Mouse (Mus musculus): ENCODE results near the gene Npcd.

The Npcd gene

DNA sequence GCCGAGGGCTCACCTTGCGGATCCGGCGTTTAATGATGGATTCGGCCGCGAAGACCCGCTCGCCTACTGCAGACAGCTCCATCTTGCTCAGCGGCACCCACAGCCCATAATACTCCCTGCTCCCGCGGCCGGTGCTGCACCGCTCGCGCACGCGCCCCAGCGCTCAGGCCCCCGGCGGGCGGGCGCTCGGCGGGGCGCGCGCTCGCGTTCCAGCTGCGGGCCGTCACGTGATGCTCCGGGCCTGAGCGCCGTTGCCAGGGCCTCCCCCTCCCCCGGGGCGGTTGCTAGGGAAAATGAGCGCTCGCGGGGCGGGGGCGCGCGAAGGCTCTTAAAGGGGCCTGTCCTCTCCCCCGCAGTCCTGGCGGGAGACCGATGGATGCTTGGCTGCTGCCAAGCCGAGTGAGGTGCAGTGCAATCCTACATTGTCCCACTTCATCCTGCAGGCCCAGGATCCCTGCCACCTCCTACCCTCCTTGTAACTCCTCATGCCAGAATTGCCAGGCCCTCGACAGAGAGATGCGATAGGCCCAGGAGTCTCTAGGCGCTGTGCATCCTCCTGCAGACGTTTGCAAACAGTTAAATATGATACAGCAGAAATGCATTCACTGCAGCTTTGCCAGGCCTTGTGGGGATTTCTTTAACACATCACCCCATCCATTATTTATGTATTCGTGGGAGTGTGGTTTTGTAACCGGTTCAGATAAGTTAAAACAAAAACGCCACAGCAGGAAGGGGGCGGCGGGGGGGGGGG, at the start of gene Npcd, which contains the start of gene Cbx6:
Gene Npcd (minus strand): TSS at position 108 of the 751 bp plus-strand sequence.
Gene Cbx6 (minus strand): TSS at position 559 of the 751 bp plus-strand sequence.
- in situ Hi-C loops (cut with MboI, MseI) = loop anchor here (5.0 kb wide), 1 partner anchor 48 kb away; no protein-coding TSS in a partner anchor

DNA sequence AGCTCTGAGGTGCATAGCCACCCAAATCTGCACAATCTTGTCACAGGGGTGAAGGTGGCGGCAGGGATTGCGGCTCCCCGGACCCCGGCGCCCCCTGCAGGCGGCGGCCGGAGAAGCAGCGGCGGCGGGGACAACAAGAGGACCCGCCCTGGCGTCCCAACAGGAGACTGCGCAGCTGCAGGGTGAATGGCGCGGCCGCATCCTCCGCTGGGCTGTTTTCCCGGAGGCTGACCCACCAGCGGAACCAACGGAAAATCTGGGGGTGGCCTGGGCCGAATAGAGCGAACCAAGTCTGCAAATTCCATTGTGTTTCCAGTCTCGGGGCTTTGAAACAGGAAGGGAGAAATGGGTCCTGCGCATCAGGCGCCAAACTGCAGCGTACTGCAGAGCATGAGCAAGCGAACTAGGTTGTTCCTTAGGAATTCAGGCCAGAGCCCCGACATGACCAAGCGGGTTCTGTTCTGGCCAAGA, 49.4 kb upstream of the Npcd start:
- in situ Hi-C loops (cut with MboI, MseI) = loop anchor here (5.0 kb wide), 1 partner anchor 51 kb away; the partner anchor contains the start of genes Cbx6 and Npcd

DNA sequence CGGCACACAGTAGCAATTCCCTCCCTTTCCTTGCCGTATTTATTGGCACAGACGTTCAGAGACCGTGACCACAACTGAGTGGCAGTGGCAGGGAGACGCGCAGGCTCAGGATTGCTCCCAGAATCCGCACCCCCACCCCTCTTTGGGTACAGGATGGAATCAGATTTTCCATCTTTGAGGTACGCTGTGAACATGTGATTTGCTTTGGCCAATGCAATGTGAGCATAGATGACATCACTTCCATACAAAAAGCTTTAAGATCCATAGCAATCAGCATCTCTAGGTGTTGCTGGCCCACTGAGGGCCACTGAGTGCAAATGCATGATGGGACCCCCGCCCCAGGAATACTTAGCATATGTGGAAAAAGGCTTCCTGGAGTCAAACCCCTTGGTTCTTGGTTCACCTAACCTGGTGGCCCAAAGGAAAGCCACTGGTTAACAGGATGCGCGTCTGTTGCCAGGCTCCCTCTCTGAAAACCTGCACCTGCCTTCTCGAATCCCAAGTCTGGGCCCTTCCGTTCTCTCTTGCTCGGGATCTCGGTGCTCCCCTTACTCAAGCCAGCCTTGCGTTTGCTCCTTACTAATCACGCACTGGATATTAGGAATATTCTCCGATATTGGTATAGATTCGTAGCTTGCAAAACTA, 48.7 kb upstream of the Npcd start:
- in situ Hi-C loops (cut with MboI, MseI) = loop anchor here (5.0 kb wide), 1 partner anchor 50 kb away; the partner anchor contains the start of genes Cbx6 and Npcd

DNA sequence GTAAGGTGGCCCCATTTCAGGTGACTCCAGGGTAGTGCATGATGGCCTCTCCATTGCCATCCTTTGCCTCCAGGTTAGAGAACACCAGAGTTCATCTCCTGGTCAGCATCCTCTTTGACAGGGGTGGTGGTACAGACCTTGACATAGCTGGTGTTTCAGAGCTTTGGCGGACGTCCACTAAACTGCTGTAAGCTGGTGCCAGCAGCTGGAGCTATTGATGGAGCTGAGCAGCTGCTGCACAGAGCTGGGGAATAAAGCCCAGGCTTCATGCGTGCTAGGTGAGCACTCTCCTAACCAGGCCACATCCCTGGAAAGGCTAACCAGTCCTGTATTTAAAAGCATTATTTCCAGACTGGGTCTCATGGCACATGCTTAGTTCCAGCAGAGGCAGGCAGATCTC, 46.4 kb upstream of the Npcd start:
- in situ Hi-C loops (cut with MboI, MseI) = loop anchor here (5.0 kb wide), 1 partner anchor 48 kb away; the partner anchor contains the start of genes Cbx6 and Npcd

DNA sequence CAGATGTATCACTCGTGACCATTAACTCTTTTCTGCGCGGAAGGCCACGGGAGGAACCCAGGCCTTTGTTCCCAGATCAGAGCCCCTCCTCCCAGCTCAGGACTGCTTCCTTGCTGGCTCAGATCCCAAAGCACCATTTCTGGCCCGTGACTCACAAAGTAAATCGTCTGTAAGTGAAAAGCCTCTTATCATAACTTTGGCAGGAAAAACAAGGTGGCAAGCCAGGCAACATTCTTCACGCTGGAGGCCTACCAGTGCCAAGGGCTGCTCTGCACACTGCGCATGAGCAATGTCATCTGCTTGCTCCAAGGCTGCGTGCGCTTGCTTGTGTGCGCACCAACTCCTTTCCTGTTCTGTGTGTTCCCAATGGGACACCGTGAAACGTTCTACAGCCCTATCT, 45.3 kb upstream of the Npcd start:
- in situ Hi-C loops (cut with MboI, MseI) = no loop called here

DNA sequence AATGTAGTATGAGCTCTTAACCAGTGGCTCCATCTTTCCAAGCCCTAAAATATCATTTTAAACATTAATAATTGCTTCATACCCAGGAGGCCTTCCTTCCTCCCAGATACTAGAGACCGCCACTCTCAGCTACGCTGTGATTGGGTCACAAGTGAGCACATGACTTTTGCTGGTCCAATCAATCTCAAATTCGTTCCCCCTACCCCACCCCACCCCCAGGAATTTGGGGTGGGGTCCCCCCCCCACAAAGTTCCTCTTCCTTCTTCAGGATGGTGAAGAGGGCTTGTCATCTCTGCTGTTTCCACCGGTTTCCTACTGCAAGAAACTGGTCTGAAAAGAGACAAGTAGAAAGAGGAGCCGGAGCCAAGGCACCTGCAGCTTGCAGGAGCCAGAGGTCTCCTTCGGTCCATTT, 44.7 kb upstream of the Npcd start:
- in situ Hi-C loops (cut with MboI, MseI) = no loop called here

DNA sequence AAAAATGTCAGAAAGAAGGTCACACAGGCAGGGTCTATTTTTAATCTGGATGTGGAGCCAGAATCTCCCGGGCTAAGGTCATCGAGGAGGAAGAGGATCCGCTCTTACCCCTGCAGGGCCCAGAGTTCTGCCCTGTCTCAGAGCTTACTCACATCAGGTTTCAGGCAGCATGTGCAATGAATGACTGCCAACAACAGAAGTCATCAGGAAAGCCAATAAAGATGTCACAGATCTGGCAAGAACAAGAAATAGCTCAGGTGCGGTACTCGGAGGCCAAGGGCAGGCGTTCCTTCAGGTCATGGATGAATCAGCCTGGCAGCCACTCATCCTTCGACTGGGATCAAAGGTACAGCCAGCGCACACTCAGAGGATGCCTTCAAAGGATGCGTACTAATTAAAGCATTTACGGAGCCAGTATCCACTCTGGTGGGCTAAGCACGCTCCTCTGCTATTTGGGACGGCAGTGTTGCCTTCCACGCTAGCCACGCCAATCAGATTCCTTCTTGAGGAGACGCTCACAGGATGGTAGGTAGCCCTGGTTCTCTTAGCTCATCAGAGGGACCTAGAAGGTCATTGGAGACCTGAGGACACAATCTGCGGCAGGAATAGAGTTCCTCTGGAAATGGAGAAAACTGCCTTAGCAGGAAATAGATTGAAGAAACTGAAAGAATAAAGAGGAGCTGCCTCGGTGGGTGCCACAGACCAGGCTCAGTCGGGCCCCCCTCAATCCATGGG, 41.4 kb upstream of the Npcd start:
- in situ Hi-C loops (cut with MboI, MseI) = no loop called here

DNA sequence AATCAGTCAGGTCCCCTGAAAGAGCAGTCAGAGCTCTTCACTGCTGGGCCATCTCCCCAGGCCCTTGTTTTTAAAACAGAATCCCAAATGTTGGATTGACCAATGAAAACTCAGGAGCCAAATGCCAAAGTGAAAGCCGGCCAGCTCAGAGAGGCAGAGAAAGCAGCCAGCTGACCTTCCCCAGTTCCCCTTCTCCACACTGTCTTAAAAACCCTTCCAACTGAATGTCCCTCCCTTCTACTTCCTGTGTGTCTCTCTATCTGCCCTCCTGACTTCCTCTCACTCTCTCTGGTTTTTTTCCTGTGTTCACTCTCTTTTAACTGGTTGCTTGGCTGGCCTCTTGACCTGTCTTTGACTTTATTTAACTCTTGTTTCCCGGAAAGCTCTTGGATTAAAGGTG, 40.0 kb upstream of the Npcd start:
- in situ Hi-C loops (cut with MboI, MseI) = no loop called here

DNA sequence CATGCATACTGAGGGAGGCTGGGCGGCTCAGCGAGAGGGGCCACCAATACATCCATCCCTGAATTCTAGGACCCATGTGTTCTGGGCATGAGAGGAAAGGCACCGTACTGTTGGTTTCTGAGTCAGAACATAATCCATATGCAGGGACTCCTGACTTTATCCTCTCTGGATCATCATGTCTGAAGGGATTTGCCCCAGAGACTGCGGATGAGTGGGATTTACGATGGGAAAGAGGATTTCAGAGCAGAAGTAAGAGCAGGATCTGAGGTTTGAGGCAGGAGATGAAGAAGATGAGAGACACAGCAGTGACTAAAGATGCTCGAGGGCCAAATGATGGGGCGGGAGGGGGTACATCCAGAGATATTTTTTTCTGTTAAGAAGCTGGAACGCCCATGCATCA, 39.5 kb upstream of the Npcd start:
- in situ Hi-C loops (cut with MboI, MseI) = no loop called here

DNA sequence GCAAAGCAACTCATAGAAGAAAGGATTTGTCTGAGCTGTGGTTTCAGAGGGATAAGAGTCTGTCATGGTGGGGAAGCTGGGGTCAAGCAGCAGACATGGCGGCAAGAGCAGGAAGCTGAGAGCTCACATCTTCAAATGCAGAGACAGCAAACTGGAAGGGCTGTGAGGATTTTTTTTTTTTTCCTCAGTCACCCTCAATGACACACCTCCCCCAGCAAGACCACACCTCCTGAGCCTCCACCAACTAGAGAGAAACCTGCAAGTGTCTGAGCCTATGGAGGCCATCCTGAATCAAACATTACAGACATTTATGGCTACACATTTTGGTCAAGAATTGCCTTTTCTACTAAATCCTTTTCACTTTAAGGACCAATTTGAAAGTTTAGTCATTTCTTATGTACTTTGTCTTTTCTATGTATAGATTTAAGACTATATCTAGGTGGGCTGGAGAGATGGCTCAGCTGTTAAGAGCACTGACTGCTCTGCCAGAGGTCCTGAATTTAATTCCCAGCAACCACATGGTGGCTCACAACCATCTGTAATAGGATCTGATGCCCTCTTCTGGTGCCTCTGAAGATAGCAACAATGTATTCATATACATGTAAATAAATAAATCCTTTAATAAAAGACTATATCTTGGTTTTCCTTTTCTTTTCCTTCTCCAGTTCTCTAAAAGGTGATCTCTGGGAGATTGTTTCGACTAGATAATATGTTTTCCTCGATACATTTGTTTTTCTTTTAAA, 33.4 kb upstream of the Npcd start:
- in situ Hi-C loops (cut with MboI, MseI) = no loop called here

DNA sequence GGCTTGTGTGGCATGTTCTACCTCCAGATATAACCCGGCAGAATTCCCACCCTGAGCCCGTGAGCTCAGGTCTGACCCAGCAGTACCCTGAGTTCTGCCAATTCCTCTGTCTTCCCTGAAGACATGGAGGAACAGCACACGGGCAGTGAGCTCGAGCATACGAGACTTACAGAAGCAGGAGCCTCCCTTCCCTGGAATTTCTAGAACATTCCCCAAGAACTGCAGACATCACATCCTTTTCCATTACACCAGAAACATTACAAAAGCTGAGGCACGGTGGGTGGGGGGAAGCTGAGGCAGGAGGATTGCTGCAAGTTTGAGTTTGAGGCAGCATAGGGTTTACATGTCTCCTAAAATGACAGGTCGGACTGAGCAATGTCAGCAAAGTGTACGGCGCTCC, 25.8 kb upstream of the Npcd start:
- in situ Hi-C loops (cut with MboI, MseI) = loop anchor here (5.0 to 10.0 kb wide), 2 partner anchors 68 to 1935 kb away; partner anchors contain the start of gene Txn2

DNA sequence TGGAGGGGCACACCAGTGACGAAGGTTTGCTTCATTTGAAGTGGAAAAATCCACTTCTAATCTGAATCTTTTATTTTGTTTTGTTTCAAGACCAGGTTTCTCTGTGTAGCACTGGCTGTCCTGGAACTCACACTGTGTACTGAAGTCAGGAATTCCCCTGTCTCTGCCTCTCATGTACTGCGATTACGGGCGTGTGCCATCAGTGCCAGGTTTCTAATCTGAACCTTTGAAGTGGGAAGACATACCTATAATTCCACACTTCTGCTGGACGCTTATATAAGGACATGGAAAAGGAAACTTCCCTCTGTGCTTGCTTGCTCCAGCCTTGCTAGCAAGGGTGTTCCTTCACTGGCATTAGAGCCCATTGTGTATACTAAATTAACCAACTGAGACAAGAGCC, 24.9 kb upstream of the Npcd start:
- in situ Hi-C loops (cut with MboI, MseI) = loop anchor here (5.0 to 10.0 kb wide), 2 partner anchors 67 to 1934 kb away; partner anchors contain the start of gene Txn2

DNA sequence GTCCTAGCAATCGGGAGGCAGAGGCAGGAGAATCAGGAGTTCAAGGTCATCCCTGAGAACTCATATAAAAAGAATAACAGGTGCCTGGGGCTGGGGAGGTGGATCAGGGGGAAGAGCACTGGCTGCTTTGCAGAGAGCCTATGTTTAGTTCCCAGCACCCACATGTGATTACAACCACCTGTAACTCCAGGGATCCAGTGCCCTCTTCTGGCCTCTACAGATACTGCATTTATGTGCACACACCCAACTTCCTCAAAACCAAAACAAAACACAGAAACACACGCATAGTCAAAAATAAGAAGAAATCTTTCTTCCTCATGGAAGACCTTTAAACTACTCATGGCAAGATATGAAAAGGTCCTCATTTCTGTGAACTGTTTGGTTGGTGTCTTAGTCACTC, 16.1 kb upstream of the Npcd start:
- in situ Hi-C loops (cut with MboI, MseI) = loop anchor here (10.0 kb wide), 1 partner anchor 1925 kb away; the partner anchor contains the start of gene Txn2

DNA sequence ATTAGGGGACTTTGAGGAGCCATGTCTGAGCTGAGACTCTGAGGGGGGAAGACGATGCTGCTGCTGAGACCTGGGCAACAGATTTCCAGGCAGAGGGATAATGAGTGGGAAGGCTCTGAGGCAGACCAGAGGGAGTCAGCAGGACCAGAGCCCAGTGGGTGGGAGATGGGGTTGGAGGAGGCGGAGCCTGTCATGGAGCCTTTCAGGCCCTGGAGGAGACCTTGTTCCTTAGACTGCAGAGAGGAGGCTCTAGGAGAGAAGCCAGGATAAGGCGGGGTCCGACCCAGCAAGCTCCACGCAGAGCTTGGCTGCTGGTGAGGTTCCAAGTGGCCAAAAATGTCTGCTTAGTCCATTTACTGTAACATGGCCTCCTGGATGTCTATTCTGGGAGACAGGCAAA, 13.1 kb upstream of the Npcd start:
- in situ Hi-C loops (cut with MboI, MseI) = no loop called here

DNA sequence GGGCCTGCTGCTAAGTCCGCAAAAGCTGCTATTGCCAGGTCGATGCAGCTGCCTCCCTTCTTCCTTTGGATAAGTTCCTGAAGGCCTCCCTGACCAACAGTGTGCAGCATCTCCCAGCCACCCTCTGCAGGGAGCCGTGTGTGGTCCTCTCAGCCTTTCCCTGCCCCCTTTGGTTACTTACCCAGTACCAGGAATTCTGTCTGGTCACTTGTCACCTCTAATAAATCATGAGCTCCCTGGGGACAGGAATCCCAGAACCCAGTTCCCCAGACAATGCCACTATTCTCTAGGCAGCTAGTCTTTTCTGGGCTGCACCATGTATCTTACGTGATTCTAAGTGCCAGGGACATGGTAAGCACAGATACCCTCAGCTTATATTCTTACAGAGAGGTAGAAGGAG, 11.9 kb upstream of the Npcd start:
- in situ Hi-C loops (cut with MboI, MseI) = no loop called here

DNA sequence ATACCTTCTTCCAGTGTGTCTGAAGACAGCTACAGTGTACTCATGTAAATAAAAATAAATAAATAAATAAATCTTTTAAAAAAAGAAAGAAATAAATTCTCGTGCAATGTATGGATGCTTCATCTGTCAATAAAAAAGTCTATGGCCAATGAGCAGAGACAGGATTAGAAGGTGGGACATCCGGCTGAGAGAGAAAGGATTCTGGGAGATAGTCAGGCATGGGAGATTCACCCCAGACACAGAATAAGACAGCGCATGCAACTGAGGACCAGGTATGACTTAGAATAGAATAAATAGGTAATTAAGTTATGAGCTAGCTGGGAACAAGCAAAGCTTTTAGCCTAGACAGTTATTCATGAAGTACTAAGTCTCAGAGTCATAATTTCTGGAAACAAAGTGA, 8.9 kb upstream of the Npcd start:
- in situ Hi-C loops (cut with MboI, MseI) = no loop called here

DNA sequence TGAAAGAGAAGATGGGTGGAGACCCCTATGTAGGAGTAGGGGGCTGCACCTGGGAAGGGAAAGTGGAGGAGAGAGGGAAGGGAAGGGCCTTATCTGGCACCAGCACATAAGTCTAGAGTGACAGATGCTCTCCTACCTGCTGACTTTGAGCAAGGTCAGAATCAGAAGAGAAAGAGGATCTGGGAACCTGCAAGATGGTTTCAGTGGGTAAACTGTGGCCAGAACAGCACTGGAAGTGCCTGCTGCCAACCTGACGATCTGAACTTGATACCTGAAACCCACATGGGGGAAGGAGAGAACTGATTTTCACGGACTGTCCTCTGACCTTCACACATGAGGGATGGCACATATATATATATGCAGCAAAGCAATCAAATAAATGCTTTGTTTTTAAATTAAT, 6.2 kb upstream of the Npcd start:
- in situ Hi-C loops (cut with MboI, MseI) = no loop called here

DNA sequence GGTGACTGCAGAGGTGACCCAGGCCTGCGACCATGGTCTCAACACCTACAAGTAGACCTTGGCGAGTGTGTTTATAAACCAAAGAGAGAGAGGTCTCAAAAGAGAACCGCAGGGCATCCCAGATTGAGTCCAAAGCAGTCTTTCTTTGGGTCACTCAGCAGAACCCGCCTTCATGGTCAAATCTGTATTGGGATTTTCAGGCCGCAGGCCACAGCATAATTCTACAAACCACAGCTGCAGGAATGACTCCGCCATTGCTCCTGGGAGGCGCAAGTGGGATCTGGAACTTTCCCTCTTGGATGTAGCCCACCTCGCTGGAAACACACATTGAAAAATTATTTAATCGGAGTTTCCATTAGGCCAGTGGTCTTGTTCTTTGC, 834 bp upstream of the Npcd start:
- in situ Hi-C loops (cut with MboI, MseI) = loop anchor here (5.0 kb wide), 1 partner anchor 47 kb away; no protein-coding TSS in a partner anchor

DNA sequence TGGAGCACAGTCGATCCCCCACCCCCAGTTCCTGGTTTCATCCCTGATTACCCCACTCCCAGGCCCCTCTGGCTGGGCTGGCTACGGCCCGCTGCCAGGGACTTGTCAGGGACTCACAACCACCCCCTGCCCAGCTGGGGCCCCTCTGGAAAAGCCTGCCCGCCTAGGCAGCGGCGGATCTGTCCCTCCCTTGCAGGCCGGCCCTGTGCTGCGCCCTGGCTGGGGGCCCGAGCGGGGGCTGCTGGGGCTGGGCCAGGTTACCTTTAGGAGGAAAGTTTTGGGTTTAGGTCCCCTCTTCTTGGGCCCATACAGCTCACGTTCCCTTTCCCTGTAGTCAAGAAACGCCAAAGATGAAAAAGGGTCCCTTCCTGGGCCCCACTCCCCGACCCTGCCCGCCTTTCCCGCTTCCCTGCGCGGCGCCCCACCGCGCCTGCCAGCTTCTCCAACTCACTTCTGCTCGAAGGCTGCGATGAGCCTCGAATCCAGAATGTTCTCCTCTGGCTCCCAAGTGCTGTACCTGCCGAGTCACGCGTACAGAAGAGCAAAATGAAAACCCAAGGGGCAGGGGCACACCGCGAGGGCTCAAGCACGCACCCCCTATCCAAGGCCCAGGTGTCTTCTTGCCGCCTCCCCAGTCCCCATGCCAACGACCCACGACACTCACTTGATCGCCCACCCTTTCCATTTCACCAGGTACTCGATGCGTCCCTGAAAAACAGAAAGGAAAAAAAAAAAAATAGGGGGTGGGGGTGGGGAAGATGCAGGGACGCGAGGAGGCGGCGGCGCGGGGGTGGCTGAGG, 586 bp downstream of the Npcd start:
- in situ Hi-C loops (cut with MboI, MseI) = loop anchor here (5.0 kb wide), 1 partner anchor 49 kb away; no protein-coding TSS in a partner anchor
